Mouse (Mus musculus) layer of hippocampus, adult 2 months (tissue): ENCODE measurements around the gene Actn2. TPM values are rescaled to one million over a fixed set of nuclear protein-coding genes. Genes with fewer than 3 reads are reported as not detected.

Source experiments
- DNase-seq, 2 experiments: peaks; one replicate each; pipeline ENCODE4 v3.0.0; 2022; ENCODE audit warnings: low spot score in 2 of 2
- H3K27ac ChIP-seq: fragments of 200-600 bp; 2 replicates; pipeline ENCODE4 v1.8.1; 2022
- H3K4me3 ChIP-seq: fragments of 200-600 bp; 2 replicates; pipeline ENCODE4 v1.8.1; 2022; ENCODE audit warnings: mild to moderate bottlenecking
- CTCF ChIP-seq: fragments of 200-600 bp; conservative IDR thresholded peaks from 2 replicates; pipeline ENCODE4 v1.8.1; 2022; ENCODE audit warnings: antibody characterized with exemption, mild to moderate bottlenecking, moderate library complexity
- total RNA-seq, 2 experiments: library from RNA; stranded (reverse); gene quantifications; 2 replicates each; pipeline ENCODE4 v1.2.3; 2021

Gene Actn2
- total RNA-seq, 2 experiments from 2014 or later: 22.4 to 23.1 TPM

GRCm38 (mm10) chr13:12308878-12309277 lies 31.7 kb downstream of the Actn2 start:
- no peak for TF ChIP-seq CTCF
- DNase-seq: peak in 1 of 2 experiments; percentile 18
- Histone ChIP-seq H3K27ac (peak overlapping the region; percentile 61), H3K4me3 (no peak overlapping the region)

GRCm38 (mm10) chr13:12308473-12308872 lies 32.1 kb downstream of the Actn2 start:
- no peak for TF ChIP-seq CTCF
- peak; percentile 19 to 34 for DNase-seq
- H3K27ac ChIP-seq: peak overlapping the region; percentile 61
- H3K4me3 ChIP-seq: no peak overlapping the region

GRCm38 (mm10) chr13:12307286-12307685 lies 33.3 kb downstream of the Actn2 start:
- no peak overlapping the region for H3K27ac ChIP-seq
- no peak for DNase-seq
- TF ChIP-seq CTCF: no peak
- H3K4me3 ChIP-seq: no peak overlapping the region

GRCm38 (mm10) chr13:12305540-12305939 lies 35.0 kb downstream of the Actn2 start:
- TF ChIP-seq CTCF: no peak
- Histone ChIP-seq H3K27ac (no peak overlapping the region), H3K4me3 (no peak overlapping the region)
- no peak for DNase-seq

- no peak for DNase-seq
- no peak for TF ChIP-seq CTCF
- Histone ChIP-seq H3K27ac (no peak overlapping the region), H3K4me3 (no peak overlapping the region)
These were observed 35.6 kb downstream of the Actn2 start for GRCm38 (mm10) chr13:12304991-12305390.

GRCm38 (mm10) chr13:12297777-12298176 lies 42.8 kb downstream of the Actn2 start:
- H3K4me3 ChIP-seq: no peak overlapping the region
- H3K27ac ChIP-seq: no peak overlapping the region
- TF ChIP-seq CTCF: no peak
- no peak for DNase-seq

- no peak overlapping the region for H3K27ac ChIP-seq
- H3K4me3 ChIP-seq: no peak overlapping the region
- DNase-seq: peak; percentile 55 to 59
- TF ChIP-seq CTCF: peak; percentile 85
These were observed 43.9 kb downstream of the Actn2 start for GRCm38 (mm10) chr13:12296701-12297100.

- no peak overlapping the region for H3K4me3 ChIP-seq
- TF ChIP-seq CTCF: no peak
- H3K27ac ChIP-seq: no peak overlapping the region
- no peak for DNase-seq
These were observed 46.8 kb downstream of the Actn2 start for GRCm38 (mm10) chr13:12293810-12294209.

GRCm38 (mm10) chr13:12290700-12291099 lies 49.9 kb downstream of the Actn2 start:
- H3K27ac ChIP-seq: no peak overlapping the region
- H3K4me3 ChIP-seq: no peak overlapping the region
- no peak for TF ChIP-seq CTCF
- DNase-seq: no peak

GRCm38 (mm10) chr13:12284528-12284927 lies 56.0 kb downstream of the Actn2 start:
- DNase-seq: no peak
- Histone ChIP-seq H3K27ac (no peak overlapping the region), H3K4me3 (no peak overlapping the region)
- TF ChIP-seq CTCF: no peak

GRCm38 (mm10) chr13:12283826-12284225 lies 56.7 kb downstream of the Actn2 start:
- no peak overlapping the region for H3K4me3 ChIP-seq
- no peak for TF ChIP-seq CTCF
- no peak for DNase-seq
- H3K27ac ChIP-seq: no peak overlapping the region

- TF ChIP-seq CTCF: no peak
These were observed 65.8 kb downstream of the Actn2 start for GRCm38 (mm10) chr13:12274721-12275120.

GRCm38 (mm10) chr13:12274220-12274619 lies 66.3 kb downstream of the Actn2 start:
- DNase-seq: no peak
- Histone ChIP-seq H3K27ac (no peak overlapping the region), H3K4me3 (no peak overlapping the region)
- TF ChIP-seq CTCF: no peak

More at GRCm38 (mm10) chr13:12274721-12275120, 65.8 kb downstream of the Actn2 start:
- H3K4me3 ChIP-seq: no peak overlapping the region
- DNase-seq: no peak
- H3K27ac ChIP-seq: no peak overlapping the region

- TF ChIP-seq CTCF: peak; percentile 93
- DNase-seq: peak; percentile 25 to 66
- Histone ChIP-seq H3K27ac (no peak overlapping the region), H3K4me3 (no peak overlapping the region)
These were observed 67.6 kb downstream of the Actn2 start for GRCm38 (mm10) chr13:12272953-12273352.

- DNase-seq: no peak
- Histone ChIP-seq H3K27ac (no peak overlapping the region), H3K4me3 (no peak overlapping the region)
- no peak for TF ChIP-seq CTCF
These were observed 72.6 kb downstream of the Actn2 start for GRCm38 (mm10) chr13:12267971-12268370.
